Mouse (Mus musculus): ENCODE data around the gene Cyp2d11. TPM values are rescaled to one million over a fixed set of nuclear protein-coding genes. Genes with fewer than 3 reads are reported as not detected.
"Not testable (repeated sequence)": the region's sequence is repeated elsewhere in the genome, so short reads cannot be mapped to it uniquely, and the experiment has no call there.

Cyp2d11 gene
- total RNA-seq, 1 experiment from 2014 or later = not detected

- ATAC-seq (ENCODE audit: extremely low read depth, insufficient number of reproducible peaks, low FRiP score, poor library complexity, severe bottlenecking) = no peak
These were observed 8.1 kb downstream of the Cyp2d11 start for GRCm38 (mm10) chr15:82385729-82386128.

GRCm38 (mm10) chr15:82382441-82382840, 11.4 kb downstream of the Cyp2d11 start:
- no peak for ATAC-seq (ENCODE audit: extremely low read depth, insufficient number of reproducible peaks, low FRiP score, poor library complexity, severe bottlenecking)

- no peak for ATAC-seq (ENCODE audit: extremely low read depth, insufficient number of reproducible peaks, low FRiP score, poor library complexity, severe bottlenecking)
These were observed 13.1 kb downstream of the Cyp2d11 start for GRCm38 (mm10) chr15:82380714-82381062.

- peak; percentile 52 for ATAC-seq (ENCODE audit: extremely low read depth, insufficient number of reproducible peaks, low FRiP score, poor library complexity, severe bottlenecking)
These were observed 13.7 kb downstream of the Cyp2d11 start, which contains the start of gene Cyp2d22 for GRCm38 (mm10) chr15:82379871-82380713. Gene Cyp2d22 (minus strand): TSS chr15:82380260.

GRCm38 (mm10) chr15:82379511-82379870, 14.3 kb downstream of the Cyp2d11 start:
- no peak for ATAC-seq (ENCODE audit: extremely low read depth, insufficient number of reproducible peaks, low FRiP score, poor library complexity, severe bottlenecking)

- ATAC-seq (ENCODE audit: extremely low read depth, insufficient number of reproducible peaks, low FRiP score, poor library complexity, severe bottlenecking) = no peak
These were observed 15.3 kb downstream of the Cyp2d11 start for GRCm38 (mm10) chr15:82378261-82379180.

- ATAC-seq (ENCODE audit: extremely low read depth, insufficient number of reproducible peaks, low FRiP score, poor library complexity, severe bottlenecking) = no peak
These were observed 16.1 kb downstream of the Cyp2d11 start for GRCm38 (mm10) chr15:82377701-82378100.

- ATAC-seq (ENCODE audit: extremely low read depth, insufficient number of reproducible peaks, low FRiP score, poor library complexity, severe bottlenecking) = no peak
These were observed 17.3 kb downstream of the Cyp2d11 start for GRCm38 (mm10) chr15:82376393-82377138.

GRCm38 (mm10) chr15:82375855-82376254, 18.0 kb downstream of the Cyp2d11 start:
- ATAC-seq (ENCODE audit: extremely low read depth, insufficient number of reproducible peaks, low FRiP score, poor library complexity, severe bottlenecking) = no peak

GRCm38 (mm10) chr15:82374437-82374836, 19.4 kb downstream of the Cyp2d11 start:
- ATAC-seq (ENCODE audit: extremely low read depth, insufficient number of reproducible peaks, low FRiP score, poor library complexity, severe bottlenecking) = no peak

- no peak for ATAC-seq (ENCODE audit: extremely low read depth, insufficient number of reproducible peaks, low FRiP score, poor library complexity, severe bottlenecking)
These were observed 20.8 kb downstream of the Cyp2d11 start for GRCm38 (mm10) chr15:82372991-82373390.

- no peak for ATAC-seq (ENCODE audit: extremely low read depth, insufficient number of reproducible peaks, low FRiP score, poor library complexity, severe bottlenecking)
These were observed 21.4 kb downstream of the Cyp2d11 start for GRCm38 (mm10) chr15:82372446-82372845.

- ATAC-seq (ENCODE audit: extremely low read depth, insufficient number of reproducible peaks, low FRiP score, poor library complexity, severe bottlenecking) = no peak
These were observed 25.0 kb downstream of the Cyp2d11 start for GRCm38 (mm10) chr15:82368851-82369250.

GRCm38 (mm10) chr15:82368146-82368545, 25.7 kb downstream of the Cyp2d11 start:
- ATAC-seq (ENCODE audit: extremely low read depth, insufficient number of reproducible peaks, low FRiP score, poor library complexity, severe bottlenecking) = no peak

- not testable (repeated sequence) for ATAC-seq (ENCODE audit: extremely low read depth, insufficient number of reproducible peaks, low FRiP score, poor library complexity, severe bottlenecking)
These were observed 29.3 kb downstream of the Cyp2d11 start for GRCm38 (mm10) chr15:82364561-82364960.

GRCm38 (mm10) chr15:82363801-82364200, 30.0 kb downstream of the Cyp2d11 start:
- ATAC-seq (ENCODE audit: extremely low read depth, insufficient number of reproducible peaks, low FRiP score, poor library complexity, severe bottlenecking) = not testable (repeated sequence)

- ATAC-seq (ENCODE audit: extremely low read depth, insufficient number of reproducible peaks, low FRiP score, poor library complexity, severe bottlenecking) = no peak
These were observed 31.6 kb downstream of the Cyp2d11 start for GRCm38 (mm10) chr15:82362234-82362633.

GRCm38 (mm10) chr15:82361459-82362018, 32.3 kb downstream of the Cyp2d11 start:
- ATAC-seq (ENCODE audit: extremely low read depth, insufficient number of reproducible peaks, low FRiP score, poor library complexity, severe bottlenecking) = no peak

Measured in neutrophil, adult 5-6 weeks (primary cell).